Mouse (Mus musculus) cerebellum, postnatal 14 days (tissue): ENCODE results near the gene Ublcp1.

Experiments
- DNase-seq, 2 experiments: peaks; one replicate each; pipeline ENCODE4 v3.0.0; 2021; ENCODE audit warnings: mixed read lengths in 2 of 2

The Ublcp1 gene

GRCm38 (mm10) chr11:44470432-44471336 is at the start of gene Ublcp1:
Gene Ublcp1, minus strand, starts transcription at chr11:44470498.
- peak; percentile 95 to 97 for DNase-seq

- DNase-seq: no peak
Observed at GRCm38 (mm10) chr11:44519096-44519949, 49.0 kb upstream of the Ublcp1 start.

GRCm38 (mm10) chr11:44518281-44519095 is 48.2 kb upstream of the Ublcp1 start, which contains the start of gene Rnf145:
Gene Rnf145, plus strand, starts transcription at chr11:44518964.
- peak; percentile 80 to 88 for DNase-seq

GRCm38 (mm10) chr11:44517561-44518280 is 47.4 kb upstream of the Ublcp1 start:
- peak in 1 of 2 experiments; percentile 24 for DNase-seq

- DNase-seq: no peak
Observed at GRCm38 (mm10) chr11:44516362-44516761, 46.1 kb upstream of the Ublcp1 start.

- DNase-seq: no peak
Observed at GRCm38 (mm10) chr11:44514666-44515065, 44.4 kb upstream of the Ublcp1 start.

- DNase-seq: no peak
Observed at GRCm38 (mm10) chr11:44513026-44513422, 42.7 kb upstream of the Ublcp1 start.

GRCm38 (mm10) chr11:44512044-44513025 is 42.0 kb upstream of the Ublcp1 start:
- DNase-seq: no peak

GRCm38 (mm10) chr11:44510371-44510770 is 40.1 kb upstream of the Ublcp1 start:
- no peak for DNase-seq

- no peak for DNase-seq
Observed at GRCm38 (mm10) chr11:44509906-44510305, 39.6 kb upstream of the Ublcp1 start.

GRCm38 (mm10) chr11:44508876-44509275 is 38.6 kb upstream of the Ublcp1 start:
- no peak for DNase-seq

- DNase-seq: no peak
Observed at GRCm38 (mm10) chr11:44504761-44505160, 34.5 kb upstream of the Ublcp1 start.

- DNase-seq: no peak
Observed at GRCm38 (mm10) chr11:44504146-44504545, 33.8 kb upstream of the Ublcp1 start.

GRCm38 (mm10) chr11:44502931-44503330 is 32.6 kb upstream of the Ublcp1 start:
- no peak for DNase-seq

GRCm38 (mm10) chr11:44501477-44501876 is 31.2 kb upstream of the Ublcp1 start:
- no peak for DNase-seq

GRCm38 (mm10) chr11:44500966-44501365 is 30.7 kb upstream of the Ublcp1 start:
- DNase-seq: no peak

GRCm38 (mm10) chr11:44498412-44499272 is 28.3 kb upstream of the Ublcp1 start:
- DNase-seq: no peak

GRCm38 (mm10) chr11:44496217-44496616 is 25.9 kb upstream of the Ublcp1 start:
- no peak for DNase-seq

GRCm38 (mm10) chr11:44494643-44495323 is 24.5 kb upstream of the Ublcp1 start:
- no peak for DNase-seq
